Mouse (Mus musculus) naive thymus-derived CD4-positive, alpha-beta T cell, adult 2 months (primary cell): ENCODE results near the gene Bax.
A peak's percentile ranks its signal among the peaks of the same experiment; 100 is the strongest.
"Not testable (repeated sequence)": the region's sequence is repeated elsewhere in the genome, so short reads cannot be mapped to it uniquely, and the experiment has no call there.

Experiments used
- DNase-seq: peaks from one replicate; pipeline ENCODE4 v3.0.0-alpha.2; 2011; ENCODE audit warnings: low read depth

Gene Bax

DNA sequence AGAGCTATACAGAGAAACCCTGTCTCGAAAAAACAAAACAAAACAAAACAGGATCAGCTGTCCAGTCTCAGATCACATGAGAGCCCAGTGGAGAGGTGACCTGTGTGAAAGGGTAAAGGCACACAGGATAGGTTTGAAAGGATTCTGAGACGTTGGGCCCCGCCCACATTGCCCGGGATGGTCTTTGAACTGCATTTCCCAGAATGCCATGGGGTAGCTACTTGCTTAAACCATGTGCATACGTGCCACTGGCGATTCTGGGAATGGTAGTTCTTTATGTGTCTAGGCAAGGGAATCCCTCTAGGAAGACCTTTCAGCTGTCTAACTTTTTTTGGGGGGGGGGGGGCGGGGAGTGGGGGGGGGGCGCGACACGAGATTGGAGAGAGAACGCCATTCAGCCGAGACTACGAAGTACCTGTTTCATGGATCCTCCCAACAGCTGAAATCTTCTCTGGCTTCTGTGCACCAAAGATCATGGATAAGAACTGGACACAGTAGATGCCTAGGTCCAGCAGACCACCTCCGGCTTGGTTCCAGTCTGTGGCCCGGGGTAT lies 14.8 kb upstream of the Bax start, which contains the start of gene Tulp2:
TSS of gene Tulp2 (plus strand) at position 504 of the 554 bp plus-strand sequence.
- peak; percentile 67 for DNase-seq

DNA sequence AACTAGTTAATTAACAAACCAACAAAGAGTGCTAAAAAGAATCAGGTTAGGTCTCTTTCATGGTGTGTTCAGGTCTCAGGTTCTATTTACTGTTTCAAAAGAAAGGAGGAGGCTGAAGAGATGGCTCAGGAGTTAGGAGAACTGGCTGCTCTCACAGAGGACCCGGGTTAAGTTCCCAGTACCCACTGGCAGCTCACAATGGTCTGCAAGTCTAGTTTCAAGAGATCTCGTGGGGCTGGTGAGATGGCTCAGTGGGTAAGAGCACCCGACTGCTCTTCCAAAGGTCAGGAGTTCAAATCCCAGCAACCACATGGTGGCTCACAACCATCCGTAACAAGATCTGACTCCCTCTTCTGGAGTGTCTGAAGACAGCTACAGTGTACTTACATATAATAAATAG lies 13.6 kb upstream of the Bax start:
- DNase-seq, result not testable (repeated sequence)

GRCm38 (mm10) chr7:45478774-45479173 lies 12.1 kb upstream of the Bax start:
- no peak for DNase-seq

GRCm38 (mm10) chr7:45477003-45477402 lies 10.3 kb upstream of the Bax start:
- peak; percentile 82 for DNase-seq

- no peak for DNase-seq
These were observed 9.8 kb upstream of the Bax start for GRCm38 (mm10) chr7:45476453-45476852.

- DNase-seq, result no peak
These were observed 8.7 kb upstream of the Bax start for GRCm38 (mm10) chr7:45475291-45475969.

DNA sequence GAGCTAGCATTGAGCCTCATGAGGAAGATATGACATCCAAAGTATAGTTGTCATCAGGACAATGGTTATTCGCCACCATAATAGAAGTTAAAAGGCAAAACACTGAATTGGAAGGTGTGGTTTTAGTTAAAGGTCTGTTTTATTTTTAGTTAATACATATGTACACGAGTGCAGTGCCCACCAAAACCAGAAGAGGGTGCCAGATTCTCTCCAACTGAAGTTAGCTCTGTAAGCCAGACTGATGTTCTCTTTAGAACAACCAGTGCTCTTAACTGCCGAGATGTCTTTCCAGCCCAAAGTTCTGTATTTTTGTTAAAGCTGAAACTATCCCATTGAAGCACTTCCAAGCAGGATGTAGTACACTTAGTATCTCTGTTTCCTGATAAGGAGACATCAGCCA lies 4.2 kb upstream of the Bax start:
- DNase-seq, result peak; percentile 88

- no peak for DNase-seq
These were observed 482 bp upstream of the Bax start for GRCm38 (mm10) chr7:45467090-45467670.

- DNase-seq, result no peak
These were observed 1.1 kb downstream of the Bax start for GRCm38 (mm10) chr7:45465549-45465948.

GRCm38 (mm10) chr7:45465112-45465511 lies 1.6 kb downstream of the Bax start:
- DNase-seq, result no peak

DNA sequence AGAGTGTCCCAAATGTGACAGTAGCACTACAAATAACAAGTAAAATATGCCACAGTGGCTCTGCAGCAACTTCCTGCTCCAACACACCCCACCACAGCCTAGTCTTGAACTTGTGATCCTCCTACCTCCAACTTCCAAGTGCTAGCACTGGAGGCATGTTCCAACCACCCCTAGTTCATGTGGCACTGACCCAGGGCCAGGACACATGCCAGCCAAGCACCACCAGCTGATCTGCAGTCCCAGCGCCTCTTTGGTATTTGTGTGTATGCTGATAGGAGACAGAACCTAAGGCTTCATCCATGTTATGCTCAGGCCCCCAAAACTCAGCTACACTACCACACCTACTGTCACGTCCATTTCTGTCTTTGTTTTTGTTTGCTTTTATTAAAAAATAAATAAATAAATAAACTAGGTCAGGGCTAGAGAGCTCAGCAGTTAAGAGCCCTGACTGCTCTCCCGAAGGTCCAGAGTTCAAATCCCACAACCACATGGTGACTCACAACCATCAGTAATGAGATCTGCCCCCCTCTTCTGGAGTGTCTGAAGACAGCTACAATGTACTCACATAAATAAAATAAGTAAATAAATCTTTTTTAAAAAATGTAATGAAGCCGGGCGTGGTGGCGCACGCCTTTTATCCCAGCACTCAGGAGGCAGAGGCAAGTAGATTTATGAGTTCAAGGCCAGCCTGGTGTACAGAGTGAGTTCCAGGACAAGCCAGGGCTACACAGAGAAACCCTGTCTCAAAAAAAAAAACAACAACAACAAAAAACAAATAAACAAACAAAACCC lies 2.5 kb downstream of the Bax start:
- no peak for DNase-seq

DNA sequence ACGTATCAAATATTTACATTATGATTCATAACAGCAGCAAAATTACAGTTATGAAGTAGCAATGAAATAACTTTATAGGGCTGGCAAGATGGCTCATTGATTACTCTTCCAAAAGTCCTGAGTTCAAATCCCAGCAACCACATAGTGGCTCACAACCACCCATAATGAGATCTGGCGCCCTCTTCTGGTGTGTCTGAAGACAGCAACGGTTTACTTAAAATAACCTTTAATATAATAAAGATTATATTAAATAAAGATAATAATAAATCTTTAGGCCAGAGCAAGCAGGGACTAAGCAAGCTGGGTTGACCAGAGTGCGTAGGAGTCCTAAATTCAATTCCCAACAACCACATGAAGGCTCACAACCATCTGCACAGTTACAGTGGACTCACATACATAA lies 3.8 kb downstream of the Bax start:
- DNase-seq, result not testable (repeated sequence)

DNA sequence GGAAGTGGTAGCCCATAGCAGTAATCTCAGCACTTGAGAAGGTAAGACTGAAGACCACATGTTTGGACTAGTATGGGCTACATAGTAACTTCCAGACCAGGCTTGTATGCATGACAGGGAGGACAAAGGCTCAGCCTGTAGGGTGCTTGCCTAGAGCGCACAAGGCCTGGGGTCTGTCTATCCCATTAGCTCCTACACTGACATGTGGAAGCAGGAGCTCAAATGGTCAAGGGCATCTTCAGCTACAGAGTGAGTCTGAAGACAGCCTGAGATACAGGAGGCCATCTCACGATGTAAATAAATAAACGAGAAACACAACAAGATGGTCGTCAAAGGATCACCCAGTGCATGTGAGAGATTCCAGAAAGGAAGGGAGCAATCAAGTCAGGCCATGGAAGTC lies 4.4 kb downstream of the Bax start:
- no peak for DNase-seq

GRCm38 (mm10) chr7:45461781-45462180 lies 4.9 kb downstream of the Bax start:
- no peak for DNase-seq

GRCm38 (mm10) chr7:45461326-45461725 lies 5.4 kb downstream of the Bax start:
- no peak for DNase-seq

DNA sequence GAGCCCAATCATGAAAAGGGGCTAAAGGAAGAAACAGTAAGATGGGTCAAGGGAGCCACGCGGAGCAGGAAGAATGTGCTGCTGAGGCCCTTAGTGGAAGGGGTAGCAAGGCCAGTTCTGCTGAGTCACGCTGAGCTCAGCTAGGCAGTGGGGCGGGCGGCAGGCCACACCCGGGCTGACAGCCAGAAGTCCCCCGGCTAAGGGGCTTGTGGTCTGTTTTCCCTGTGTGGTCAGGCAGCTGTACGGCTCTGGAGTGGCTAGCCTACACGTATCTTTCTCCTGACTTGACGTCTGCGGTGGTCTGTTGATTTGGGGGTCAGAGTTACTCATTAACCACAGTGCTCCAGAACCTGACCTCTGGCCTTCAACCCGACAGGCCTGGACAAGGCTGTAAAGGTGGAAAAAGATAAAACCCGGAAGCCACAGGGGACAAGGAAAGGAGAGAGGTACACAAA lies 5.8 kb downstream of the Bax start:
- DNase-seq, result no peak

- DNase-seq, result no peak
These were observed 6.3 kb downstream of the Bax start for GRCm38 (mm10) chr7:45460377-45460776.

DNA sequence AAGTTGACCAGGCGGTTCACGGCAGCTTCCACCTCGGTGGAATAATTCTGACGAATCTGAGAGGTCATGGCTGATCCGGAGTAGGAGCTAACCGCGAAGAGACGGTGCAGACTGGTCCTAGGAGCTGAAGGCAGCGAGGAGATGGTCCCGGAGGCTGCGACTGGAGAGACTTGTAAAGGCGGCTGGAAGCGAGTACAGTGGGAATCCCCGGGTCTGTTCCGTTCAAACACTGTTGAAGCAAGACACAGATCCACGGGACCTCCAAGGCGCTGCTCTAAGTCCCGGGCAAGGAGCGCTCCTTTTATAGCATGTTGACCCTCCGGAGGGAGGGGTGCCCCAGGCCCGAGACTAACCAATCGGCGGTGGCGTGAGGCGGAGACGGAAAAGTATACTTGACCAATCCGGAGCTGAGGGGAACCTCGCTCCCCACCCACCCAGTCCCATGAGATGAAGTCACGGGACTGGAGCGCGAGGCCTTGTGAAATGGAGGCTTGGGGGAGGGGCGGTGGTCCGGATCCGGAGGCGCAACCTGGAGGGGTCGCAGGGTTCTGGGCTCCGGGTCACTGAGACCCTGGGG lies 7.0 kb downstream of the Bax start, which contains the start of gene Ftl1:
TSS of gene Ftl1 (minus strand) at position 321 of the 577 bp plus-strand sequence.
- peak; percentile 96 for DNase-seq

DNA sequence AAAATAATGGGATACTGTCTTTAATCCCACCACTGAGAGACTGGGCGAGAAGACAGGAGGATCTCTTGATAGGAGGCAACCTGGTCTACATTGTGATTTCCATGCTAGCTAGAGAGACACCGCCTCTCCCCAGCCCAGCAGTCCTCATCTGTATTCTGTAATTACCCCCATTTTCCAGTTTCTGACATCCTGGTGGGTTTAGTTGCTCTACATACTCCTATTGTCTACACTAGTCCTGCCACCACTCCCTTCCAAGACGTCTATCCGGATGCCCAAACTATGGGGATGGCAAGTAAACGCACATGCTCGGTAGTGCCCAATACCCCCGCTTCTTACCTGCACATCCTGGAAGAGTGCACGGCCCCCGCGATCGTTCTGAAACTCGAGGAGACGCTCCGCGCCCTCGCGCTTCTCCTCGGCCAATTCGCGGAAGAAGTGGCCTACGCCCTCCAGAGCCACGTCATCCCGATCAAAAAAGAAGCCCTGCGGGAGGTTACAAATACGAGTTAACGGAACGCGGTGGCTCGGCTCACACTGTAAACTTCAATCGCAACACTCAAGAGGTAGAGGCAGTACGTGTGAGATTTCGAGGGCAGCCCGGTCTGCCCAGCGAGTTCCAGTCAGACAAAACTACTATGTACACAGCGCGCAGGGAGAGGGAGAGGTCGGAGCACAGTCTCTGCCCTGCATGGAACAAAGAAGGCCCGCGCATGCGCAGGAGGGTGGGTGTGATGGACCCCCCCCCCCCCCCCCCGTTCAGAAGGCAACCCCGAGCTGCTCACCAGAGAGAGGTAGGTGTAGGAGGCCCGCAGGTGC lies 7.7 kb downstream of the Bax start:
- peak; percentile 91 for DNase-seq

GRCm38 (mm10) chr7:45457204-45458060 lies 9.3 kb downstream of the Bax start:
- peak; percentile 51 for DNase-seq
